In genomic region chr12:112630029-112630428, GRCm38 (mm10) we compare ENCODE assay signal across 13 mouse cellular contexts.
"Had no signal": no experiment of that assay in that cellular context is flagged by ENCODE, and none has a peak within 500 bp of the region (broad histone marks: within the 10 kb centered on the region; RNA-seq: fewer than 3 reads in every experiment).

No protein-coding gene starts in this region.

- H3K36me3 ChIP-seq: limb, embryonic 10.5 days; limb, embryonic 13.5 days; liver, embryonic 13.5 days; midbrain, embryonic 10.5 days; midbrain, embryonic 13.5 days had no signal

- DNase-seq: kidney, adult 9 months; kidney, postnatal 14 days; kidney, postnatal 4 days; liver, embryonic 13.5 days; lung, embryonic 14.5 days; thymus, adult 2 months; thymus, postnatal 14 days; thymus, postnatal 4 days had no signal

- H3K27ac ChIP-seq: limb, embryonic 13.5 days; midbrain, embryonic 10.5 days; midbrain, embryonic 13.5 days had no signal

- H3K4me3 ChIP-seq: limb, embryonic 13.5 days; midbrain, embryonic 13.5 days; myocyte had no signal
